Mouse (Mus musculus): ENCODE measurements around the gene Cramp1l.
"Not testable (repeated sequence)": the region's sequence is repeated elsewhere in the genome, so short reads cannot be mapped to it uniquely, and the experiment has no call there.

The Cramp1l gene

GRCm38 (mm10) chr17:24960135-24960851, 55.3 kb downstream of the Cramp1l start, which contains the start of gene Jpt2:
Gene Jpt2 (minus strand): TSS chr17:24960689.
- DNase-seq (ENCODE audit: extremely low spot score, low spot score): peak; percentile 98

DNA sequence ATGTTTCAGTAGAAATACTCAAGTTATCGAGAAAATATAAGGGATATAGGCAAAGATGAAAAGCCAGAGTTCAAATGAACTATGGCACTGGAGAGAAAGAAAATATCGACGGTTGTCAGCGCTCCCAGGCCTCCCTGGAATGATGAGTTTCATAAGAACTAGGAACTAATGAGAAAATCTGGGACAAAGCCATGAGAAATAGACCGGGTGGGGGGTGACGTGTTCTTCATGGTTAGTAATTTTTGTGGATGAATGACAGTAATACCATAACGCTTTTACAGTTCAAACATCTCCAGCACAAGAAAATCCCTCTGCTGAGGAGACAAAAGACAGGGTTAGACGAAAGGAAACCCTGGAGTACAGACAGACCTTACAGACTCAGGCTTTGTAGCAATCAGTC, 56.2 kb downstream of the Cramp1l start:
- no peak for DNase-seq (ENCODE audit: extremely low spot score, low spot score)

GRCm38 (mm10) chr17:24953291-24953690, 62.3 kb downstream of the Cramp1l start:
- DNase-seq (ENCODE audit: extremely low spot score, low spot score): no peak

GRCm38 (mm10) chr17:24950671-24951070, 64.9 kb downstream of the Cramp1l start:
- DNase-seq (ENCODE audit: extremely low spot score, low spot score): no peak

DNA sequence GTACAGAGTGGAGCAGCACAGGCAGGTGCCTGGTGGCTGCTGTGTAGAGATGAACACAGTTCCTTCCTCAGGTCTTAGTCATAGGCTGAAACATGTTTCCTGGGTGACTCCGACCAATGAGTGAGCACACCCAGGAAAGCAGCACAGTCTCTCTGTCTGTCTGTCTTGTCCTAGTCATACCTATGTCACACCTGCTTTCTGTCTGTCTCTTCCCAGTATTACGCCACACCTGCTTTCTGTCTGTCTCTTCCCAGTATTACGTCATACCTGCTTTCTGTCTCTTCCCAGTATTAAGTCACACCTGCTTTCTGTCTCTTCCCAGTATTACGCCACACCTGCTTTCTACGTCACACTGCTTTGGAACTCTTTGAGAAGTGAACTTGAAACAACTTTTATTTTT, 67.4 kb downstream of the Cramp1l start:
- no peak for DNase-seq (ENCODE audit: extremely low spot score, low spot score)

- DNase-seq (ENCODE audit: extremely low spot score, low spot score): not testable (repeated sequence)
These were observed 72.0 kb downstream of the Cramp1l start for GRCm38 (mm10) chr17:24943589-24943988.

GRCm38 (mm10) chr17:24943036-24943435, 72.6 kb downstream of the Cramp1l start:
- DNase-seq (ENCODE audit: extremely low spot score, low spot score): no peak

DNA sequence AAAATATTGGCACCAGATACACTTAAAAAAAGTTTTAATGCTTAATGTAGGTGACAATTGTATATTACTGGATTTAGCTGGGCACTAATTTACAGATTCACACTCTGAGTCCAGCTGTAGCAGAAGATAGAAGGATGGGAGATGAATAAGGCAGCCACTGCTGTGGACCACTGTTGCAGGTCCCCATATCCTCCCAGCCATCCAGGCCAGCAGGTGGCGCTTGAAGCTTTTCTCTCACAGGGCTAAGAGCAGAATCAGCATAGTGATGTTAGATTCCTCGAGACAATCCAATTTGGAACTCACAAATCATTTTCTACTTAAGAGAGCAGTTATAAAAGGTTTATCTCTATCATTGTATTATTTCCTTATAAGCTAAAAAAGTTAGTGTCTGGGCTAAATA, 73.1 kb downstream of the Cramp1l start:
- not testable (repeated sequence) for DNase-seq (ENCODE audit: extremely low spot score, low spot score)

DNA sequence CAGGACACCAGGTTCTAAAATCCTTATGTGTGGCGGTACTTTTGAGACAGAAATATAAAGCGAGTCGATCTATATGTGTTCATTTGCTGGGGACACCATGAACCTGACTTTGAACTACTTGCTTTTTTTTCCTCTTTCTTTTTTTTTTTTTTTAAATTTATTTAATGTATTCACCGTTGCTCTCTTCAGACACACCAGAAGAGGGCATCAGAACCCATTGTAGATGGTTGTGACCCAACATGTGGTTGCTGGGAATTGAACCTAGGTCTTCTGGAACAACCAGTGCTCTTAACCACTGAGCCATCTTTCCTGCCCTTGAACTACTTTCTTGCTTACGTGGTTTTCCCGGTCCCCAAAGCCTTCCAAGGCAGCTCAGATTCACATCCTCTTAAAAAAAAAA, 78.3 kb downstream of the Cramp1l start:
- DNase-seq (ENCODE audit: extremely low spot score, low spot score): no peak

DNA sequence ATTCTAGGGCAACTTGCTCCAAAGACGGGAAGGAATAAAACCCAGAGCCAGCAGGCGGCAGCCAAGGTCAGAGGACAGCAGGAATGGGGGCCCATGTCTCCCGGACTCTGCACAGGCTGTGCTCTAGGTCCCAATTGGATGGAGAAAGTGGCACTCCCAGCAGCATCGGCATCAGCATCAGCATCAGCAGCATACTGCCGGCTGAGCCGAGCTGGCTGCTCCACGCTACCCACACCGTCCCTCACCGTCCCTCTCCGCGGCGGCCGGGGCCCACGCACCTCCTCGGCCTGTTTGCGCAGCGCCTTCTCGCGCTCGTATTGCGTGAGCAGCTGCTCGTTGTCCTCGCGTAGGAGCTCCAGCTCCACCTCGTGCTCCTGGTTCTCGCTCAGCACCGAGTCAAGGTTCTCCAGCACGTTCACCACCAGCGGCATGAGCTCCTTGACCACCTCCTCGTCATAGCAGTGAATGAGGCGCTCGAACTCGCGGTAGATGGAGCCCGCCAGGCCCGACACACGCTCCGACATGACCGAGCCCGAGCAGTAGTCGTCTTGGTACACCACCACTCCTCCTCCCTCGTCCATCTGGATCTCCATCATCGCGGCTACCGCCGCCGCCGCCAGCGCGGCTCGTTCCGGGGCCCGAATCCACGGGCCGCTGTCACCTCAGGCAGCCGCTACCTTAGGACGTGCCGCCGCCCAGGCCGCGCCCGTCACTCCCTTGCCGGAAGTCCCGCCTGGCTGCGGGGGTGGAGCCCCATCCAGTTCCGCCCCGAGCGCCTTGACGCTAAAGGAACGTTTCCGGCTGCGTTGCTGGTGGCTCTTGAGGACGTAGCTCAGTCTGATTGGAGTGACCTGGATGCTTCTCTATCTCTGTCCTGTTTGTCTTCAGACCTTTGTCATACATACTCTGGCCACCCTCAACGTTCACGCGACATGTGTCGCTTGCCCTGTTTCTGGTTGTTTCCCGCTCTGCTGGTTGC, 79.0 kb downstream of the Cramp1l start, which contains the start of gene Mapk8ip3:
Gene Mapk8ip3, minus strand, starts transcription at position 719 of the 979 bp plus-strand sequence.
- DNase-seq (ENCODE audit: extremely low spot score, low spot score): peak; percentile 96

- DNase-seq (ENCODE audit: extremely low spot score, low spot score): no peak
These were observed 79.9 kb downstream of the Cramp1l start for GRCm38 (mm10) chr17:24935666-24936065.

GRCm38 (mm10) chr17:24934926-24935325, 80.7 kb downstream of the Cramp1l start:
- no peak for DNase-seq (ENCODE audit: extremely low spot score, low spot score)

GRCm38 (mm10) chr17:24933163-24933562, 82.4 kb downstream of the Cramp1l start:
- no peak for DNase-seq (ENCODE audit: extremely low spot score, low spot score)

GRCm38 (mm10) chr17:24932431-24932830, 83.2 kb downstream of the Cramp1l start:
- no peak for DNase-seq (ENCODE audit: extremely low spot score, low spot score)

- no peak for DNase-seq (ENCODE audit: extremely low spot score, low spot score)
These were observed 86.1 kb downstream of the Cramp1l start for GRCm38 (mm10) chr17:24929506-24929905.

GRCm38 (mm10) chr17:24923246-24923645, 92.3 kb downstream of the Cramp1l start:
- DNase-seq (ENCODE audit: extremely low spot score, low spot score): no peak

DNA sequence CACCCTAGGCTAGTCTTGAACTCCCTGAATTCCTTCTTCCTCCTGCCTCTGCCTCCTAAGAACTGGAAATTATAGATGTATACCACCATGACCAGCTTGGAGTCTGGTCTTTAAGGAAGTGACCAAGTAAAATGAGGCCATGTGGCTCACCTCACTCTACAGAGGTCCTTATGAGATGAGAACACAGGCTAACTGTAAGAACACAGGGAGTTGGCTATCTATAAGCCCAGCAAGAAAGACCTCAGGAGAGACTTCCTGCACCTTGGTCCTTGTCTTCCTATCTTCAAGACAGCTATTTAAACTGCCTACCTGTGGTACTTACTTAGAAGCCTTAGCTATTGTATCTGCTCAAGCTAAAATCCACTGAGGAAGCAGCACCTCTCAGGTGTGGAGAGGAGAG, 101.6 kb downstream of the Cramp1l start:
- no peak for DNase-seq (ENCODE audit: extremely low spot score, low spot score)
